Mouse (Mus musculus) ES-E14 (cell line): ENCODE measurements around the gene Tle4.

Experiments used
- CHD2 ChIP-seq: IDR thresholded peaks from 2 replicates; pipeline ENCODE4 v1.6.1; 2014; ENCODE audit warnings: mild to moderate bottlenecking, low read depth, low read length, inconsistent platforms
- HCFC1 ChIP-seq: IDR thresholded peaks from 2 replicates; pipeline ENCODE4 v1.6.1; 2012; ENCODE audit warnings: low read length, inconsistent platforms, borderline replicate concordance; ENCODE audit not compliant: insufficient read depth
- MAFK ChIP-seq: IDR thresholded peaks from 2 replicates; pipeline ENCODE4 v1.6.1; 2014; ENCODE audit warnings: mild to moderate bottlenecking, low read depth, low read length, inconsistent platforms; ENCODE audit not compliant: insufficient read depth
- ZC3H11A ChIP-seq: IDR thresholded peaks from 2 replicates; pipeline ENCODE4 v1.6.1; 2012; ENCODE audit warnings: low read depth, mild to moderate bottlenecking, inconsistent platforms, low read length, borderline replicate concordance
- ZNF384 ChIP-seq: IDR thresholded peaks from 2 replicates; pipeline ENCODE4 v1.6.1; 2012; ENCODE audit warnings: low read depth, low read length, inconsistent platforms

DNA sequence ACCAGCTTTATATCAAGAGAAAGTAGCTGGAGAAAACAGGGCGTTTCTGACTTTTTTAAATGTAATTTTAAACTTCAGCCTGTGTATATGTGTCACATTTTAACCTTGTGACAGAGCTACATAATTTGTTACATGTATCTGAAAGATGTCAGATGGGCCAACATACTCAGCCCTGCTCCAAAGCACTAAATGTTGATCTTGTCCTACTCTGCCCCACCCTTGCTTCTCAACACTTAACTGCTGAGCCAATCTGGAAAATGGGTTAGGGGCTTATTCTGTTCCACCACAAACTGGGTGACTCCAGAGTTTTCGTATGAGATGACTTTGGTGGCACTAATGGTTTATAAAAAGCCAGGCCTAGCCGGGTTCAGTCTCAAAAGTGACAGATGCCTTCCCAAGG lies 2.5 kb upstream of the Tle4 start:
- TF ChIP-seq MAFK = no peak
- no peak for TF ChIP-seq HCFC1
- no peak for TF ChIP-seq ZC3H11A
- no peak for TF ChIP-seq CHD2
- no peak for TF ChIP-seq ZNF384
